Mouse (Mus musculus) small intestine, adult 2 months (tissue): ENCODE results near the gene Zg16.

ENCODE experiments used
- CTCF ChIP-seq: fragments of 200-500 bp; IDR thresholded peaks from 2 replicates; pipeline ENCODE4 v1.5.1; 2012; ENCODE audit warnings: low read depth, mild to moderate bottlenecking, control low read depth, inconsistent platforms, low read length, moderate library complexity, mixed read lengths; ENCODE audit not compliant: insufficient replicate concordance, insufficient read length; ENCODE audit errors: extremely low read depth
- POLR2A ChIP-seq: fragments of 200-500 bp; IDR thresholded peaks from 2 replicates; pipeline ENCODE4 v1.6.1; 2012; ENCODE audit warnings: low read depth, mild to moderate bottlenecking, control low read depth, inconsistent platforms, low read length, moderate library complexity

GRCm38 (mm10) chr7:127016481-127016485, 70.8 kb downstream of the Zg16 start, which contains the start of gene Pagr1b:
- TF ChIP-seq CTCF (no peak), POLR2A (no peak)
